Mouse (Mus musculus): Measurements from ENCODE around the gene Wnk4. TPM values are rescaled to one million over a fixed set of nuclear protein-coding genes. Genes with fewer than 3 reads are reported as not detected.

Gene Wnk4
- polyA plus RNA-seq (2015; fragmentation: Nextera tagmentation; extraction: Ambion mirVana) = 25.5 and 27.2 TPM in 2 replicates

DNA sequence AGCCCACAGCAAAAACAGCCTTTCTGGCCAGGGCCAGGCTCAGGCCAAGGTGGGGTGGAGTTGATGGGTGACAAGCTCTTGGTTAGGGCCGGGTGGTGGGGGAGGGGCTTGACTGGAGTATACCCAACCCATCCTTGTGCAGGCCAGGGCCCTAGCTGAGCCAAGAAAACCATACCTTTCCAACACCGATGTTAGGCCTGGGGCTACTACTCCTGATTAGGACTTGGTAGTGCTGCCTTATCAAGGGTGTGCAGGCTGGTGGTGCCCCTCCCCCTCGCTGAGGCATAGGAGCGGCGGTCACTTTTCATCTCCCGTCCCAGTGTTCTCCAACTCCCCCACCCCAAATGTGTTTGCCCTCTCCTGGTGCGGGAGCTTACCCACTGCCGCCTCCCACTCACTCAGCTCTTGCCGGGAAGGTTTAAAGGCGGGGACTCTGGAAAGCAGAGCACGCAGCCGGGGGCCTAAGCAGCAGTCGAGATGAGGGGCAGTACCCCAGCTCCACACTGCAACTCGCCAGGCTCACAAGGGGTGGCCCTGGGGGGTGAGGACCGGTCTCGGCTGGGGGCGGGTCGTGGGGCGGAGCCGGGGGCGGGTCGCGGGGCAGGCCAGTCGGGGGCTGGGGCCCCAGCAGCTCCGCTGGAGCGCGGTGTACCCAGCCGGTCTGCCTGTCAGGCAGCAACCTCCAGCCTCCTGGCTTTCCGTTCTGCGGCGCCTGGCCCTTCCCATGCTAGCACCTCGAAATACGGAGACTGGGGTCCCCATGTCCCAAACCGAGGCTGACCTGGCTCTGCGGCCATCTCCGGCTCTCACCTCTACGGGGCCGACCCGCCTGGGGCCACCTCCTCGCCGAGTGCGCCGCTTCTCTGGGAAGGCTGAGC, at the start of gene Wnk4:
Gene Wnk4, plus strand, starts transcription at position 620 of the 878 bp plus-strand sequence.
- H3K4me2 ChIP-seq = peak within 1 kb of the TSS; percentile 93

DNA sequence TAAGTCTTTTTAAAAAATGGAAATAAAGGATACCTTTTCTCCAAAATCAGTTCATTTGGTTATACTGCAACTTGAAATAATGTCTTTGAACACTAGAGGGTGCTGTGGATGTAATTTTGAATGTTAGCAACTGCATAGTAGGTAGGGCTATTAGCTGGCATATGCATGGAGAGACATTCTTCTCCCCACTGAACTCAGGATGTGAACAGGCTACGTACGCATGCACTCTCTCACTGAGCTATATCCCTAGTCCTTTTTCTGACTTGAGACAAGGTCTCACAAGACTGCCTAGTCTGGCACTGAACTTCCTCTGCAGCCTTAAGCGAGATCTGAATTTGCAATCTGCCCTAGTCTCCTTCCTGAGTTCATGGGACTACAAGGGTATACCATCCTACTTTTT, 48.4 kb upstream of the Wnk4 start:
- Histone ChIP-seq H3K9me3 (replicated peaks) (no peaks in the 10 kb centered on the region), H3K27ac (peak overlapping the region; percentile 58; the same call in 1 of the 2 replicates), H3K36me3 (peaks cover 86% of the 10 kb centered on the region), H3K4me1 (no peaks in the 10 kb centered on the region), H3K9ac (no peak overlapping the region), H3K27me3 (no peaks in the 10 kb centered on the region), H3K4me2 (no peak overlapping the region), H3K4me3 (replicated peaks) (no peak overlapping the region)
- 0 out of 2 replicates have a peak, but pooled peaks have one; percentile 64 for ATAC-seq (replicated peaks; ENCODE audit: low FRiP score)
- WGBS = 33% methylated on average over 3 of the region's 3 CpGs

More for the DNA sequence above, at the start of gene Wnk4:
- peaks cover 25% of the 10 kb centered on the region for H3K27me3 ChIP-seq
- peak within 1 kb of the TSS; percentile 97 for H3K27ac ChIP-seq
- peaks cover 25% of the 10 kb centered on the region for H3K36me3 ChIP-seq
- peak; percentile 81 for ATAC-seq (replicated peaks; ENCODE audit: low FRiP score)
- H3K4me3 ChIP-seq (replicated peaks) = peak within 1 kb of the TSS; percentile 68
- no peaks in the 10 kb centered on the region for H3K9me3 ChIP-seq (replicated peaks)
- H3K9ac ChIP-seq = peak within 1 kb of the TSS; percentile 78
- H3K4me1 ChIP-seq = peaks cover 76% of the 10 kb centered on the region
- under 1% methylated on average over 42 of the region's 43 CpGs for WGBS

DNA sequence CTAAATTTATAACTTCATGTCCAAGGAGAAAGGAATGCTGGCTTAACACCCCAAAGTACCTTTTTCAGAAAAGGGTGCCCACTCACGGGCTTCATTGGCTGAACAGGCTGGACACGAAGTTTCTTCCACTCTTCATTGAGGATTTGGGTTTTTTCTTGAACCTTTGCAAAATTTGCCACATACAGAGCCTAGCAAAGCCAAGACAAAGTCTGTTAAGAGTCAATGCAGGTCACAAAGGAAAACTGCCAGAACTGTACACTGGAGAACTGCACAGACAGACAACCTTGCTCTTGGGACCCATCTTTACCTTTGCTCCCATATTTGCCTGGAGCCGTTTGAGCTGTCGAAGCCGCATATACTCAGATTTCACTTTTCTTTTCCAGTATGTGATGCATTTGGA, 43.4 kb upstream of the Wnk4 start:
- Histone ChIP-seq H3K27ac (no peak overlapping the region), H3K9ac (no peak overlapping the region), H3K4me3 (replicated peaks) (no peak overlapping the region), H3K27me3 (no peaks in the 10 kb centered on the region), H3K9me3 (replicated peaks) (no peaks in the 10 kb centered on the region), H3K4me1 (peaks cover 31% of the 10 kb centered on the region), H3K36me3 (peaks cover 56% of the 10 kb centered on the region), H3K4me2 (no peak overlapping the region)
- no peak for ATAC-seq (replicated peaks; ENCODE audit: low FRiP score)
- WGBS = 90% methylated on average over 5 of the region's 5 CpGs

- H3K4me1 ChIP-seq = peaks cover 31% of the 10 kb centered on the region
- no peaks in the 10 kb centered on the region for H3K9me3 ChIP-seq (replicated peaks)
- peaks cover 47% of the 10 kb centered on the region for H3K36me3 ChIP-seq
- no peak overlapping the region for H3K4me3 ChIP-seq (replicated peaks)
- H3K27ac ChIP-seq = peak overlapping the region; percentile 83
- 0 out of 2 replicates have a peak overlapping the region, but pooled peaks have one; percentile 29 for H3K9ac ChIP-seq
- ATAC-seq (replicated peaks; ENCODE audit: low FRiP score) = no peak
- H3K27me3 ChIP-seq = no peaks in the 10 kb centered on the region
- H3K4me2 ChIP-seq = peak overlapping the region; percentile 27; the same call in 1 of the 2 replicates
- WGBS = 45% methylated on average over 10 of the region's 10 CpGs
Measured at GRCm38 (mm10) chr11:101218436-101219055, 41.8 kb upstream of the Wnk4 start.

GRCm38 (mm10) chr11:101220853-101221252, 39.5 kb upstream of the Wnk4 start:
- no peak for ATAC-seq (replicated peaks; ENCODE audit: low FRiP score)
- no peaks in the 10 kb centered on the region for H3K27me3 ChIP-seq
- no peaks in the 10 kb centered on the region for H3K9me3 ChIP-seq (replicated peaks)
- H3K4me1 ChIP-seq = peaks cover 43% of the 10 kb centered on the region
- H3K9ac ChIP-seq = no peak overlapping the region
- WGBS = 13% methylated on average over 2 of the region's 2 CpGs
- peaks cover 25% of the 10 kb centered on the region for H3K36me3 ChIP-seq
- peak overlapping the region; percentile 2; the same call in 1 of the 2 replicates for H3K4me2 ChIP-seq
- no peak overlapping the region for H3K4me3 ChIP-seq (replicated peaks)
- peak overlapping the region; percentile 71 for H3K27ac ChIP-seq

GRCm38 (mm10) chr11:101221306-101221986, 38.9 kb upstream of the Wnk4 start:
- Histone ChIP-seq H3K9ac (no peak overlapping the region), H3K27me3 (no peaks in the 10 kb centered on the region), H3K4me1 (peaks cover 45% of the 10 kb centered on the region), H3K9me3 (replicated peaks) (no peaks in the 10 kb centered on the region), H3K27ac (peak overlapping the region; percentile 71), H3K4me3 (replicated peaks) (no peak overlapping the region), H3K36me3 (peaks cover 19% of the 10 kb centered on the region), H3K4me2 (peak overlapping the region; percentile 2; the same call in 1 of the 2 replicates)
- peak; percentile 75 for ATAC-seq (replicated peaks; ENCODE audit: low FRiP score)
- 37% methylated on average over 8 of the region's 8 CpGs for WGBS

- Histone ChIP-seq H3K4me2 (no peak overlapping the region), H3K27me3 (no peaks in the 10 kb centered on the region), H3K36me3 (peaks cover 3% of the 10 kb centered on the region; the same call in 1 of the 2 replicates), H3K9ac (no peak overlapping the region), H3K4me3 (replicated peaks) (no peak overlapping the region), H3K27ac (no peak overlapping the region), H3K4me1 (peaks cover 44% of the 10 kb centered on the region), H3K9me3 (replicated peaks) (no peaks in the 10 kb centered on the region)
- 86% methylated on average over 3 of the region's 3 CpGs for WGBS
- no peak for ATAC-seq (replicated peaks; ENCODE audit: low FRiP score)
Measured at GRCm38 (mm10) chr11:101224337-101224736, 36.0 kb upstream of the Wnk4 start.

DNA sequence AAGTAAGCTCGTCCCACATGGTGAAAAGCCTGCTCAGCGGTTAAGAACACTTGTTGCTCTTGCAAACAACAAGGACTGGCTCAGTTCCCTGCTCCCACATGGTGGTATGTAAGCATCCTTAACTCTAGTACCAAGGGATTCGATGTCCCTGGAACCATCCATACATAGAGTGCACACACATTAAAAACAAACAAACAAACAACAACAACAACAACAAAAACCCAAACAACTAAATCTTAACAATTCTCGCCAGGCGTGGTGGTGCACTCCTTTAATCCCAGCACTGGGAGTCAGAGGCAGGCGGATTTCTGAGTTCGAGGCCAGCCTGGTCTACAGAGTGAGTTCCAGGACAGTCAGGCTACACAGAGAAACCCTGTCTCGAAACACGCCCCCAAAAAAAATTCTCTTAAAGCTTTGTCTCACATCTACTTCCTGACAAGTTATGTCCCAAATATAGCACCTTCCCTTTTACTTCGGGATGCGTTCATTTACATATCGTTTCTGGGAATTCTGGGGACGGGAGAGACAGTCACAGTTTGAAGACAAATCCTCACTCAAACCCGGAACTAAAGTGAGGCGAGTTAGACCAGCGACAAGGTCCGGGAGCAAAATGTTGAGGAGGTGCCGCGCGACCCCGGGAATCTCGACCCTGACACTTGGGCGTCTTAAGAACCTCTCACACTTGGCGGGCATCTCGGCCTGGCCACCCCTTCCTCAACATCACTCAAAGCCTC, 34.9 kb upstream of the Wnk4 start:
- Histone ChIP-seq H3K9me3 (replicated peaks) (no peaks in the 10 kb centered on the region), H3K36me3 (peaks cover 3% of the 10 kb centered on the region; the same call in 1 of the 2 replicates), H3K4me2 (peak overlapping the region; percentile 83), H3K9ac (peak overlapping the region; percentile 89), H3K27me3 (no peaks in the 10 kb centered on the region), H3K4me3 (replicated peaks) (peak overlapping the region; percentile 93), H3K4me1 (peaks cover 51% of the 10 kb centered on the region), H3K27ac (peak overlapping the region; percentile 91)
- 17% methylated on average over 25 of the region's 25 CpGs for WGBS
- no peak for ATAC-seq (replicated peaks; ENCODE audit: low FRiP score)

DNA sequence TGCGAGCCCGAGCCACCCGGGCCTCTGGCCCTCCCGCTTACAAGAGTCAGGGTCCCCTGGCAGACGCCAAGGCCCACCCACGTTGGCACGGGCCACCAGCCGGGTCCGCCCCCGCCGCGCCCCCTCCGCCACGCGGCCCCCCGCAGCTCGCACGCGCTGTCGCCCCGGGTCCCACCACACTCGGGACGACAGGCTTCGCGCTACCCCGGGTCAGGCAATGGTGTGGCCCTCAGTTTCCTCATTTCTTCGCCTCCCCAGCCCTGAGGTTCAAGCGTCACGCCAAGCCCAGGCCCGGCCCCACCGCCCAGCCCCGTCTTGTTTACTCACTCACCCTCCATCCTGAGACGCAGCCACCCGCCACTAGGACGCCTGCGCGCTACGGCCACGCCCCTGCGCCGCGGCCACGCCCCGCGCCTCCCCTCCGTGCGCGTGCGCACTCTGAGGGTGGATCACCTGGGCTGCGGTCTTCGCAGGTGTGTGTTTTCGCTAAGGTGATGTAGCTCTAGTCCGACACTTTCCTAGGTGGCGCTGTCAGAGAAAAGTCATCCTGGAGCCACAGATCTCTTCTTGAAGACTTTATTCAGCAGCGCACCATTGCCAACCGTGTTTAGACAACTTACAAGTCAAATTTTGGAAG, 34.2 kb upstream of the Wnk4 start, which contains the start of gene Ezh1:
Gene Ezh1, minus strand, starts transcription at position 399 of the 637 bp plus-strand sequence.
- Histone ChIP-seq H3K27ac (peak within 1 kb of the TSS; percentile 91), H3K4me1 (peaks cover 51% of the 10 kb centered on the region), H3K36me3 (peaks cover 3% of the 10 kb centered on the region; the same call in 1 of the 2 replicates), H3K27me3 (no peaks in the 10 kb centered on the region), H3K9ac (peak within 1 kb of the TSS; percentile 89), H3K9me3 (replicated peaks) (no peaks in the 10 kb centered on the region), H3K4me2 (peak within 1 kb of the TSS; percentile 83), H3K4me3 (replicated peaks) (peak within 1 kb of the TSS; percentile 93)
- peak; percentile 92 for ATAC-seq (replicated peaks; ENCODE audit: low FRiP score)
- WGBS = under 1% methylated on average over 56 of the region's 56 CpGs

DNA sequence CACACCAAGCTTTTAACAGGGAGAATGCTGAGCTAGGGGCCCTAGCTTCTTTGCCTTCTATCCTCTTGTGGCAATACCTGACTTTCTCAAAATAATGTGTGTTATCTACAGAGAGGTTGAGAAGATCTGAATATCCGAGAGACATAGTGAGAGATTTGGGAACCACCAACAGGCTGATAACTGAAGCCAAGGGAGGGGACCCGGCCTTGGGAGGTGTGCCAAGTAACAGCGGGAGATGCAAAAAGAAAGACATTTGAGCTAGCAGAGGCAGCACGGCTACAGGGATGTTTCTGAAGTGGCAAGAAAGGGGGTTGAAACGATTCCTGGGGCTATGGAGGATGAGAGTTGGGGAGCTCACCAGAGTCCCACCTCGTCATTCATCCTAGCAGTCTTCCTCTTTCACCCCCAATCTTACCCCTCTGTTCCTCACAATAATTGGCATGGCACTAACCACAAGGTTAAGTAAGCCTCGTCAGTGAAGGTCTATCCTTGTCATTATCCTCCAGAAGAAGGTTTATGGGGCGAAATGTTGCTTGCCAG, 30.9 kb upstream of the Wnk4 start:
- Histone ChIP-seq H3K27me3 (no peaks in the 10 kb centered on the region), H3K9me3 (replicated peaks) (no peaks in the 10 kb centered on the region), H3K36me3 (no peaks in the 10 kb centered on the region), H3K4me2 (peak overlapping the region; percentile 56), H3K4me3 (replicated peaks) (no peak overlapping the region), H3K27ac (peak overlapping the region; percentile 99), H3K4me1 (peaks cover 70% of the 10 kb centered on the region), H3K9ac (no peak overlapping the region)
- no peak for ATAC-seq (replicated peaks; ENCODE audit: low FRiP score)
- WGBS = 31% methylated on average over 8 of the region's 8 CpGs
